ENCODE assay signal across 17 mouse cellular contexts in genomic region chr2:65273910-65274309, GRCm38 (mm10).
"Had no signal": no experiment of that assay in that cellular context is flagged by ENCODE, and none has a peak within 500 bp of the region (broad histone marks: within the 10 kb centered on the region; RNA-seq: fewer than 3 reads in every experiment).

No protein-coding gene starts in this region.

- H3K4me1 ChIP-seq: liver, embryonic 13.5 days; liver, embryonic 15.5 days; midbrain, embryonic 10.5 days; midbrain, embryonic 15.5 days; neural tube, embryonic 12.5 days had no signal

- H3K27ac ChIP-seq: liver, embryonic 13.5 days; liver, embryonic 15.5 days; lung, embryonic 15.5 days; midbrain, embryonic 10.5 days; midbrain, embryonic 13.5 days; midbrain, embryonic 15.5 days; neural tube, embryonic 12.5 days had no signal

- H3K4me3 ChIP-seq: liver, embryonic 13.5 days; liver, embryonic 15.5 days; lung, embryonic 15.5 days; midbrain, embryonic 10.5 days; midbrain, embryonic 13.5 days; midbrain, embryonic 15.5 days; neural tube, embryonic 12.5 days had no signal

- H3K9me3 ChIP-seq: liver, embryonic 13.5 days; liver, embryonic 15.5 days; lung, embryonic 15.5 days; midbrain, embryonic 10.5 days; midbrain, embryonic 13.5 days; midbrain, embryonic 15.5 days; neural tube, embryonic 12.5 days had no signal

- H3K27me3 ChIP-seq: liver, embryonic 13.5 days; liver, embryonic 15.5 days; lung, embryonic 15.5 days; midbrain, embryonic 13.5 days; midbrain, embryonic 15.5 days; neural tube, embryonic 12.5 days had no signal

- ATAC-seq: liver, postnatal 0 days; midbrain, embryonic 13.5 days; midbrain, embryonic 15.5 days had no signal

- DNase-seq: liver, embryonic 13.5 days; liver, postnatal 0 days; lung, adult 2 months; lung, postnatal 10 days; lung, postnatal 4 days; right cerebral cortex, postnatal 14 days; spleen, adult 18-20 months; thymus, adult 18-20 months; thymus, postnatal 14 days; thymus, postnatal 36 days had no signal

- H3K9ac ChIP-seq: liver, embryonic 13.5 days; liver, embryonic 15.5 days; liver, postnatal 0 days; lung, embryonic 15.5 days; midbrain, embryonic 13.5 days; midbrain, embryonic 15.5 days; neural tube, embryonic 12.5 days had no signal

- H3K36me3 ChIP-seq: liver, embryonic 13.5 days; liver, embryonic 15.5 days; lung, embryonic 15.5 days; midbrain, embryonic 10.5 days; midbrain, embryonic 13.5 days; midbrain, embryonic 15.5 days; neural tube, embryonic 12.5 days had no signal

- H3K4me2 ChIP-seq: liver, embryonic 11.5 days; liver, embryonic 13.5 days; liver, embryonic 15.5 days; lung, embryonic 15.5 days; midbrain, embryonic 13.5 days; midbrain, embryonic 15.5 days; neural tube, embryonic 12.5 days had no signal
